Mouse (Mus musculus) colon, adult 2 months (tissue): ENCODE measurements around the gene Rhbdl1. TPM values are rescaled to one million over a fixed set of nuclear protein-coding genes. Genes with fewer than 3 reads are reported as not detected.

ENCODE experiments used
- polyA plus RNA-seq: library from polyadenylated mRNA; depleted of rRNA; stranded (reverse); fragments of >200 nt; gene quantifications from 2 replicates; pipeline ENCODE4 v1.2.3, GENCODE M21; 2012; rRNA removed

Rhbdl1 gene
- 20.1 and 27.0 TPM in 2 replicates for polyA plus RNA-seq

GRCm38 (mm10) chr17:25837076-25837410, at the start of gene Rhbdl1:
Gene Rhbdl1 (minus strand): TSS chr17:25837295.

GRCm38 (mm10) chr17:25880196-25880910, 43.3 kb upstream of the Rhbdl1 start, which contains the start of gene Wfikkn1:
Gene Wfikkn1 (minus strand): TSS chr17:25880858.

GRCm38 (mm10) chr17:25874721-25875170, 37.7 kb upstream of the Rhbdl1 start, which contains the start of gene Mettl26:
Gene Mettl26 (plus strand): TSS chr17:25875074.

GRCm38 (mm10) chr17:25868601-25869191, 31.6 kb upstream of the Rhbdl1 start, which contains the start of gene Mcrip2:
Gene Mcrip2 (minus strand): TSS chr17:25868764.

GRCm38 (mm10) chr17:25860832-25861703, 24.0 kb upstream of the Rhbdl1 start, which contains the start of gene Wdr90:
Gene Wdr90 (minus strand): TSS chr17:25861501.

GRCm38 (mm10) chr17:25844396-25844901, 7.4 kb upstream of the Rhbdl1 start, which contains the start of gene Rhot2:
Gene Rhot2 (minus strand): TSS chr17:25844851.

GRCm38 (mm10) chr17:25841117-25841880, 4.2 kb upstream of the Rhbdl1 start, which contains the start of gene Gm20683:
Gene Gm20683 (minus strand): TSS chr17:25841763.

GRCm38 (mm10) chr17:25833291-25833663, 3.8 kb downstream of the Rhbdl1 start, which contains the start of gene Stub1:
Gene Stub1 (minus strand): TSS chr17:25833404.

GRCm38 (mm10) chr17:25828712-25829557, 8.2 kb downstream of the Rhbdl1 start, which contains the start of gene Jmjd8:
Gene Jmjd8 (plus strand): TSS chr17:25828867.

GRCm38 (mm10) chr17:25823452-25823851, 13.6 kb downstream of the Rhbdl1 start, which contains the start of gene Wdr24:
Gene Wdr24 (plus strand): TSS chr17:25823627.

GRCm38 (mm10) chr17:25808789-25809605, 28.1 kb downstream of the Rhbdl1 start, which contains the start of gene Fbxl16:
Gene Fbxl16 (plus strand): TSS chr17:25809085.

GRCm38 (mm10) chr17:25796951-25797369, 40.1 kb downstream of the Rhbdl1 start, which contains the start of gene Metrn:
Gene Metrn (minus strand): TSS chr17:25797136.

GRCm38 (mm10) chr17:25795609-25796092, 41.4 kb downstream of the Rhbdl1 start, which contains the start of gene AC134908.4:
Gene AC134908.4 (minus strand): TSS chr17:25795659.

GRCm38 (mm10) chr17:25792615-25793014, 44.5 kb downstream of the Rhbdl1 start, which contains the start of gene Fam173a:
Gene Fam173a (minus strand): TSS chr17:25792901.

GRCm38 (mm10) chr17:25786280-25786679, 50.8 kb downstream of the Rhbdl1 start, which contains the start of gene Ccdc78:
Gene Ccdc78 (plus strand): TSS chr17:25786580.

GRCm38 (mm10) chr17:25785281-25785745, 51.8 kb downstream of the Rhbdl1 start, which contains the start of gene Haghl:
Gene Haghl (minus strand): TSS chr17:25785673.

